Mouse (Mus musculus) liver, postnatal 0 days (tissue): Measurements from ENCODE around the gene Ppm1d. TPM values are rescaled to one million over a fixed set of nuclear protein-coding genes. Genes with fewer than 3 reads are reported as not detected.

Experiments
- ATAC-seq: fragments of 200-750 bp; cut with Nextera tagmentation; 2 replicates; pipeline ENCODE4 v1.8.0; 2017; ENCODE audit warnings: mild to moderate bottlenecking, moderate library complexity
- DNase-seq: peaks from one replicate; pipeline ENCODE4 v3.0.0-alpha.2; 2016
- H3K27ac ChIP-seq: fragments of 300-500 bp; sonication (generic); 2 replicates; pipeline ENCODE4 v1.5.1; 2014; ENCODE audit warnings: antibody characterized with exemption, moderate library complexity, mild to moderate bottlenecking, low read depth
- H3K27me3 ChIP-seq: fragments of 300-500 bp; sonication (generic); 2 replicates; pipeline ENCODE4 v1.6.1; 2014; ENCODE audit warnings: low read length, control low read depth, mixed read lengths; ENCODE audit not compliant: insufficient read depth
- H3K36me3 ChIP-seq: fragments of 300-500 bp; sonication (generic); replicated peaks from 2 replicates; pipeline ENCODE4 v1.6.1; 2014; ENCODE audit warnings: mild to moderate bottlenecking, control low read depth, low read length, moderate library complexity, mixed read lengths; ENCODE audit not compliant: insufficient read depth
- H3K4me1 ChIP-seq: fragments of 300-500 bp; sonication (generic); 2 replicates; pipeline ENCODE4 v1.6.1; 2014; ENCODE audit warnings: antibody characterized with exemption, mild to moderate bottlenecking, control low read depth; ENCODE audit not compliant: insufficient read depth
- H3K4me2 ChIP-seq: fragments of 300-500 bp; sonication (generic); 2 replicates; pipeline ENCODE4 v1.6.1; 2014; ENCODE audit warnings: low read depth, mild to moderate bottlenecking, low read length, moderate library complexity, mixed read lengths
- H3K4me3 ChIP-seq: fragments of 300-500 bp; sonication (generic); 2 replicates; pipeline ENCODE4 v1.5.1; 2014; ENCODE audit warnings: low read depth, low read length
- H3K9ac ChIP-seq: fragments of 300-500 bp; sonication (generic); replicated peaks from 2 replicates; pipeline ENCODE4 v1.6.1; 2014; ENCODE audit warnings: mild to moderate bottlenecking, moderate library complexity
- H3K9me3 ChIP-seq: fragments of 300-500 bp; sonication (generic); 2 replicates; pipeline ENCODE4 v1.6.1; 2016; ENCODE audit warnings: mild to moderate bottlenecking, control low read depth, low read length, mixed read lengths
- CTCF ChIP-seq: sonication (generic); IDR thresholded peaks from 2 replicates; pipeline ENCODE4 v1.5.1; 2016; ENCODE audit warnings: antibody characterized with exemption, low read depth
- EP300 ChIP-seq: IDR thresholded peaks from 2 replicates; pipeline ENCODE4 v1.6.1; 2016; ENCODE audit warnings: antibody characterized with exemption, low read depth, mild to moderate bottlenecking
- WGBS: fragments of 180-500 bp; shearing (Covaris S2); extraction: QIAGEN DNeasy Blood & Tissue Kit; methylation state at CpG from one replicate; pipeline ENCODE4 v1.1.7; 2014; ENCODE audit not compliant: insufficient replicate concordance; 5-methylcytosine and 5-hydroxymethylcytosine counted together
- polyA plus RNA-seq: library from polyadenylated mRNA; unstranded; fragments of >200 nt; fragmentation: Nextera tagmentation; extraction: Ambion mirVana; gene quantifications from 2 replicates; pipeline ENCODE4 v1.2.1, GENCODE M21; 2015

Ppm1d gene
- polyA plus RNA-seq, 1 experiment from 2014 or later = 9.5 TPM

DNA sequence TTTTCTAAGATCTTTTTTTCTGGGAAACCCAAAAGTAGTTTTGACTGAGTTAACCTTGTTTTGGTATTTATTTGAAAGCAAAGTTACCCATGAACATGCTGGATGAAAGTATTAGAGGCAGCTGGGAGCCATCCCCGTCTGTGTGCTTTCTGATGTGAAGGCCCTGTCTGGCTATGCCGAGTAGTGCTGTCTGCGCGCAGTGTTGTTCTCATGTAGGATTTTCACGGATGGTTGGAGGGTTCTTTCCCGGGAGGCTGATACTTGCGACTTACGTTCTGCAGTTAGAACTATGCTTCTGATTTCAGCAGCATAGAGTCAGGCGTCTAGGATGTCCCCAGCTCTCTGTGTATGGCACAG, 81.8 kb downstream of the Ppm1d start:
- Histone ChIP-seq H3K9me3 (no peaks in the 10 kb centered on the region), H3K4me3 (no peak overlapping the region), H3K9ac (no peak overlapping the region), H3K4me1 (no peaks in the 10 kb centered on the region), H3K36me3 (0 out of 2 replicates have a peak, but pooled peaks cover 4% of the 10 kb centered on the region), H3K27me3 (no peaks in the 10 kb centered on the region), H3K27ac (no peak overlapping the region), H3K4me2 (no peak overlapping the region)
- 88% methylated on average over 9 of the region's 9 CpGs for WGBS
- TF ChIP-seq CTCF (no peak), EP300 (no peak)
- ATAC-seq = no peak
- no peak for DNase-seq

DNA sequence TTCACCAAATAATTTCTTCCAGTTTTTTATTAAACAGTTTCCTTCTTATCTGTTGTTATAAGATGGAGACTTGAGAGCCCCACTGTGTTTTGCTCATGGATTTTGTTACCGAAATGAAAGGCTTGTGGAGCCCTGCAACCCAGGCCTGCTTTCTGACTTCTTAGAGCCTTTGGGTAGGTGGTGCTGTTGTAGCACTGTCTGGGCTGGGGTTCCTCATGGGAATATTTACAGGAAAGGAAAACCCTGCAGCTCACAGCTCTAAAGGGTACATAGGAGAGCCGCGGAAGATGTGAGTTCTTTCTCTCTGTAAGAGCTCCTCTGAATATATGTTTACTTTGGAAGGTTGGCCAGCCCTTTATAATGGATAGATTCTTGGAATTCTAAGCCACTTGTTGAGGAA, 82.9 kb downstream of the Ppm1d start:
- no peak for TF ChIP-seq CTCF
- no peak for TF ChIP-seq EP300
- WGBS = 83% methylated on average over 3 of the region's 3 CpGs
- no peak for ATAC-seq

DNA sequence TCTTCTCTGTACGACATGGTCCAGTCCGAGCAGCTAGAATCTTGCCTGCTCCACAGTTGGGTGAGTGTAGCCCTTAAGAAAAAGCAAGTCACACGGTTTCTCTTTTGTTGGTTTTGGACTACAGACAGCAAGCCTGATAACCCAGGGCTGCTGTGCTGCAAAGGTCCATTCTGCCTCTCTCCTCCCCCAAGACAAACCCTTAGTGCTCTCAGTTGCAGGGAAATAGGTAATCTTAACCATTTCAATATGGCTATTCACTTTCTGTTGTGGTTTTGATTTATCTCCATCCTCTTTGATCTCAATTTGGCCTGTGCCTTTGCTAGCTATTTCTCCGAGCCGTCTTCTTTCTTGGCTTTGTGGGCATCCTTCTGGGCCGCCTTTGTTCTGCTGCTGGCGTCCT, 84.3 kb downstream of the Ppm1d start:
- WGBS = 84% methylated on average over 7 of the region's 7 CpGs
- H3K9me3 ChIP-seq = no peaks in the 10 kb centered on the region
- no peak overlapping the region for H3K27ac ChIP-seq
- 0 out of 2 replicates have a peak, but pooled peaks cover 4% of the 10 kb centered on the region for H3K36me3 ChIP-seq
- H3K4me3 ChIP-seq = no peak overlapping the region
- DNase-seq = no peak
- no peaks in the 10 kb centered on the region for H3K27me3 ChIP-seq
- H3K4me1 ChIP-seq = no peaks in the 10 kb centered on the region
- H3K9ac ChIP-seq = no peak overlapping the region
- no peak for TF ChIP-seq CTCF
- TF ChIP-seq EP300 = no peak
- H3K4me2 ChIP-seq = no peak overlapping the region
- ATAC-seq = no peak

More for the DNA sequence above, 82.9 kb downstream of the Ppm1d start:
- H3K27me3 ChIP-seq = no peaks in the 10 kb centered on the region
- no peaks in the 10 kb centered on the region for H3K4me1 ChIP-seq
- H3K36me3 ChIP-seq = 0 out of 2 replicates have a peak, but pooled peaks cover 4% of the 10 kb centered on the region
- no peak overlapping the region for H3K4me3 ChIP-seq
- DNase-seq = no peak
- H3K27ac ChIP-seq = no peak overlapping the region
- no peak overlapping the region for H3K9ac ChIP-seq
- no peaks in the 10 kb centered on the region for H3K9me3 ChIP-seq
- H3K4me2 ChIP-seq = no peak overlapping the region

Other genes starting within 250 kb of the Ppm1d start
- 4.7 and 6.1 TPM in 2 replicates for gene Usp32, start 171.1 kb upstream of the Ppm1d start, polyA plus RNA-seq
- gene 1700125H20Rik, start 140.8 kb upstream of the Ppm1d start, polyA plus RNA-seq = 0.16 and 0.33 TPM in 2 replicates
- gene Appbp2, start 76.1 kb upstream of the Ppm1d start, polyA plus RNA-seq = 9.3 and 9.9 TPM in 2 replicates
- 13.6 and 14.1 TPM in 2 replicates for gene Bcas3, start 41.9 kb downstream of the Ppm1d start, polyA plus RNA-seq